Mouse (Mus musculus): ENCODE results near the gene Spred2. TPM values are rescaled to one million over a fixed set of nuclear protein-coding genes. Genes with fewer than 3 reads are reported as not detected.

The Spred2 gene
- total and polyA plus RNA-seq, 3 experiments = 8.9 to 76.1 (median 33.6) TPM

DNA sequence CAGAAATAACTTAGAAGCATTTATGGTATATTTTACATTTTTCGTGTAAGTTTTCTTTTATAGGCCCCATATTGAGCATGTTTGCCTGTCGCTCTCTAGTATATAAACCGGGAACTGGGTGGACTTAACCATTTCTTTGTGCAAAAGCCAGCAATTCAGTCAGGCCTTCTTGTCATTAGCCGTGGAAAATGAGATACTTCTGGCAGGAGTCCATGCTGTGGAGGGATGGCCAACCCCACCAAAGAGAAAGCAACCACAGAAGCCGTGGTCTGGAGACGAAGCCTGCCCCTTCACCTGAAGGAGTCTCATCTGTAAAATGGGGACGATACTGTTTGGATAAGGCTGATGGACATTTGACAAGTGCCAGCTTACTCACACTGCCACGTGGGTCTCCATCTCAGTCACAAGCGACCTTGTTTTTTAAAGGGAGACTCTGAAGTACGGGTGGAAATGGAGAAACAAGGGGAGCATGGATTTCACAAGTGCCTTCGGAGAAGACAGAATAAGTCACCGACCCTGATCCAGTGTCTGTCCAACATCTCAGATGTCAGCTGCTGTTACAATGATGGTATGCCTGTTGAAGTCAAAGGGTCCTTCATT lies 37.7 kb downstream of the Spred2 start:
- Histone ChIP-seq H3K36me3 (replicated peaks) (peaks cover 76% of the 10 kb centered on the region), H3K9me3 (replicated peaks) (no peaks in the 10 kb centered on the region), H3K27me3 (ENCODE audit: insufficient read depth, low read length) (no peaks in the 10 kb centered on the region), H3K4me1 (ENCODE audit: insufficient read depth, low read depth, low read length) (peaks cover 34% of the 10 kb centered on the region), H3K4me3 (ENCODE audit: low read depth, low read length) (no peak overlapping the region)
- TF ChIP-seq TAL1 (conservative IDR thresholded peaks at IDR 0.05; ENCODE audit: low read depth, low read length) = no peak
- DNase-seq (ENCODE audit: low spot score) = no peak
- ATAC-seq (ENCODE audit: extremely low read depth, insufficient number of reproducible peaks, low FRiP score, poor library complexity, severe bottlenecking) = no peak

DNA sequence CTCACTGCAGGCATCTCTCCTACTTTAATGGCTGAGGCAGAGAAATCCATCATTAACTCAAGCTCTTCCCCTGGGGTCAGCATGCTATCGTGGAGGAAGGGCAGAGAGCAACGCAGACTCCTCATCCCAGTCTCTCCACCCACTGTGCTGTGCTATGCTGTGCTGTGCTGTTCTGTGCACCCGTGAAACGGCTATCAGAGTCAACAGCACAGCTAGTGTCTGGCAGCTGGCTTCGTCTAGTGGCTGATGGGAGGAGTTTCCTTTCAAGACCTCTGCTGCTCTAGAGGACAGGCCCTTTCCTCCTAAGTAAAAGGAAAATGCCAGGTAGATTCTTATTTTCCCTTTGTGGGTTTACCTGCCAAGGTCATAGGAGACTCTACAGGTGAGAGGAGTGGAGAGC lies 38.6 kb downstream of the Spred2 start:
- TF ChIP-seq CTCF (IDR thresholded peaks at IDR 0.05; ENCODE audit: low read depth, low read length) (no peak), TAL1 (conservative IDR thresholded peaks at IDR 0.05; ENCODE audit: low read depth, low read length) (no peak), GATA2 (IDR thresholded peaks at IDR 0.05; ENCODE audit: borderline replicate concordance, low read depth, low read length) (no peak), GATA1 (IDR thresholded peaks at IDR 0.05; ENCODE audit: borderline replicate concordance, low read length) (no peak)
- DNase-seq (ENCODE audit: low spot score) (no peak), ATAC-seq (ENCODE audit: extremely low read depth, insufficient number of reproducible peaks, low FRiP score, poor library complexity, severe bottlenecking) (peak; percentile 59)
- Histone ChIP-seq H3K27me3 (ENCODE audit: insufficient read depth, low read length) (no peaks in the 10 kb centered on the region), H3K4me3 (ENCODE audit: low read depth, low read length) (no peak overlapping the region), H3K36me3 (replicated peaks) (peaks cover 75% of the 10 kb centered on the region), H3K4me1 (ENCODE audit: insufficient read depth, low read depth, low read length) (peaks cover 31% of the 10 kb centered on the region), H3K9me3 (replicated peaks) (no peaks in the 10 kb centered on the region)

DNA sequence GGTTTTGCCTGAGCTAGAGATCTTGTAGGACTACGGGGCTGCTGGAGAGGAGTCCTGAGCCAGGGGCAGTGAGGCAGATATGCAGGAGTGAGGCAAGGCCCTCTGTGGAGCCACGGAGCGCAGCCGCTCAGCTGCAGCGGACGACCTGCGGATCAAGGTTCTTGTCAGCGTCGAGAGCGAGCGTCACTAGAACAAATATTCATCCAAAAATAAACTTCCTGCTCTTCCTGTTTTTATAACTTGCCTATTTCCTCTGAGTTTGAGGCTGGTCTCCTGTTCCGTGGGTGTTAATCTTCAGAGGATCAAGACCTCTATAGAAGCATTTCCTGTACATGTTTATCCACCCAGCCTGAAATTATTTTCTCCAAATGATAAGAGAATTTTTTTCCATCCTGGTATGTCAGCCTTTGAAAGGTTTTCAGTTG lies 39.6 kb downstream of the Spred2 start:
- Histone ChIP-seq H3K4me1 (ENCODE audit: insufficient read depth, low read depth, low read length) (peaks cover 31% of the 10 kb centered on the region), H3K36me3 (replicated peaks) (peaks cover 81% of the 10 kb centered on the region), H3K4me3 (ENCODE audit: low read depth, low read length) (no peak overlapping the region), H3K9me3 (replicated peaks) (no peaks in the 10 kb centered on the region), H3K27me3 (ENCODE audit: insufficient read depth, low read length) (no peaks in the 10 kb centered on the region)
- no peak for TF ChIP-seq GATA2 (IDR thresholded peaks at IDR 0.05; ENCODE audit: borderline replicate concordance, low read depth, low read length)
- TF ChIP-seq CTCF (IDR thresholded peaks at IDR 0.05; ENCODE audit: low read depth, low read length) = no peak
- no peak for TF ChIP-seq TAL1 (conservative IDR thresholded peaks at IDR 0.05; ENCODE audit: low read depth, low read length)
- no peak for TF ChIP-seq POLR2AphosphoS5 (IDR thresholded peaks at IDR 0.05; ENCODE audit: insufficient replicate concordance, low read depth, low read length)
- TF ChIP-seq GATA1 (IDR thresholded peaks at IDR 0.05; ENCODE audit: borderline replicate concordance, low read length) = no peak
- no peak for DNase-seq (ENCODE audit: low spot score)
- ATAC-seq (ENCODE audit: extremely low read depth, insufficient number of reproducible peaks, low FRiP score, poor library complexity, severe bottlenecking) = no peak

DNA sequence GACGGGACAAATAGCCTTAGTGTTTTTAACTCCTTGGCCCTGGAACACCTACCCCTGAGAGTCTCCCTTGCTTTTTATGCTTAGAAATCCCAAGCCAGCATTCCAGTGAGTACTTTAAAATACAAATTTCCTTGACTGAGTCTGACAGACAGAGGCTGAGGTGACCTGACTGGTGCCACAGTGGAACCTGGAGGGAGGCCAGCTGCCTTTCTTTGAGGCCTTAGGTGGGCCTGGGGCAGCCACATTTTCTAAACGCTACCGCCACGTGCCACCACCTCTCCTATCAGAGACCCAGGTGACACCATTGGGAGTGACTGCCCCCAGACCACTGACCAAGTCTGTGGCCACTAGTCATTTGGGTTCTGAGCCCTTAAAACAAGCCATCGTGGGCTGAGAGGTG lies 40.2 kb downstream of the Spred2 start:
- ATAC-seq (ENCODE audit: extremely low read depth, insufficient number of reproducible peaks, low FRiP score, poor library complexity, severe bottlenecking) = no peak
- no peak overlapping the region for H3K4me3 ChIP-seq (ENCODE audit: low read depth, low read length)
- DNase-seq (ENCODE audit: low spot score) = no peak
- peaks cover 31% of the 10 kb centered on the region for H3K4me1 ChIP-seq (ENCODE audit: insufficient read depth, low read depth, low read length)
- TF ChIP-seq TAL1 (conservative IDR thresholded peaks at IDR 0.05; ENCODE audit: low read depth, low read length) (no peak), GATA1 (IDR thresholded peaks at IDR 0.05; ENCODE audit: borderline replicate concordance, low read length) (no peak), GATA2 (IDR thresholded peaks at IDR 0.05; ENCODE audit: borderline replicate concordance, low read depth, low read length) (no peak), CTCF (IDR thresholded peaks at IDR 0.05; ENCODE audit: low read depth, low read length) (no peak), POLR2AphosphoS5 (IDR thresholded peaks at IDR 0.05; ENCODE audit: insufficient replicate concordance, low read depth, low read length) (no peak)
- H3K9me3 ChIP-seq (replicated peaks) = no peaks in the 10 kb centered on the region
- H3K36me3 ChIP-seq (replicated peaks) = peaks cover 84% of the 10 kb centered on the region
- no peaks in the 10 kb centered on the region for H3K27me3 ChIP-seq (ENCODE audit: insufficient read depth, low read length)

DNA sequence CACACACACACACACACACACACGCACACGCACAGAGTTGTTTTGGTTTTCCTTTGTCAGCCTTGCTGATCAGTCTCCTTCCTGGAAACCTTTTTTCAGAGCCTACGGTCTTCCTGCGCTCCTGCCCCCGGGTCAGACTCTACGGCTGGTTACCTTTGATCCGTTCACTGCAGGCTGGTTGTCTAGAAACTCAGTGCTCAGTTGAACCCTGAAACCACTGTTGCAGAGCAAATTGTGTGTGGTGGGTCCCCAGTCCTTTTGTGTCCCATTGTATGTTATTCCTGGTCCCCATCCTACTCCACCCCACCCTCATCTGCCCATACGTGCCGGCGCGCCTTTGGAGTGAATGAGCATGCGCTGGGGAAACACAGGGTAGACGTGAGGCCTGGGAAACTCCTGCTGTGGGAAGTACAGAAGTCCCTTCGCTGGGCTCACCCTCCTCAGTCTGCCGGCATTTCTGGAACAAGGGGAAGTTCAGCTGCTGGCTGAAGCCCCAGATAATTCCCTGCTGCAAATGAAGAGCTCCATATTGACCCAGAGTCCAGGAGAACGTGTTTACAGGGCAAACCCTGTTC lies 40.9 kb downstream of the Spred2 start:
- no peak for ATAC-seq (ENCODE audit: extremely low read depth, insufficient number of reproducible peaks, low FRiP score, poor library complexity, severe bottlenecking)
- DNase-seq (ENCODE audit: low spot score) = no peak
- Histone ChIP-seq H3K4me3 (ENCODE audit: low read depth, low read length) (no peak overlapping the region), H3K9me3 (replicated peaks) (no peaks in the 10 kb centered on the region), H3K27me3 (ENCODE audit: insufficient read depth, low read length) (no peaks in the 10 kb centered on the region), H3K4me1 (ENCODE audit: insufficient read depth, low read depth, low read length) (peaks cover 31% of the 10 kb centered on the region), H3K36me3 (replicated peaks) (peaks cover 87% of the 10 kb centered on the region)
- TF ChIP-seq POLR2AphosphoS5 (IDR thresholded peaks at IDR 0.05; ENCODE audit: insufficient replicate concordance, low read depth, low read length) (no peak), CTCF (IDR thresholded peaks at IDR 0.05; ENCODE audit: low read depth, low read length) (no peak), TAL1 (conservative IDR thresholded peaks at IDR 0.05; ENCODE audit: low read depth, low read length) (no peak), GATA2 (IDR thresholded peaks at IDR 0.05; ENCODE audit: borderline replicate concordance, low read depth, low read length) (no peak), GATA1 (IDR thresholded peaks at IDR 0.05; ENCODE audit: borderline replicate concordance, low read length) (no peak)

DNA sequence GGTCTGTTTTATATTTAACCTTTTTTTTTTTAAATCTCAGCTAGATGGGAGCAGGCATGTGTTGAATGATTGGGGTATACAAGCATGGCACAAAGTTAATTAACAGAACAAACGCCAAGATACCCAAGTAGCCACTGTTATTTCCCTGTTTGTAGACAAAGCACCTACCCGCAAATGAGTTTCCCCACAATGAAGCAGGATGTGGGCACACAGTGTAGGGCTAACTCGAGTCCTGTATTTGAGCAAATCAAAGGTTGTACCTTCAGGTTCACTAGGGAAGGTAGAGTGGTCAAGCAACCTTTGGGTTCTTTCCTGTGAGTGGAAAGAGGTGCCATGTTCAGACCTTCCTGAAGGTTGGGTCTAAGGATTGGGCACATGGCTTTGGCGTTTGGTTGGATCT lies 41.5 kb downstream of the Spred2 start:
- H3K9me3 ChIP-seq (replicated peaks) = no peaks in the 10 kb centered on the region
- H3K4me3 ChIP-seq (ENCODE audit: low read depth, low read length) = no peak overlapping the region
- peaks cover 32% of the 10 kb centered on the region for H3K4me1 ChIP-seq (ENCODE audit: insufficient read depth, low read depth, low read length)
- H3K36me3 ChIP-seq (replicated peaks) = peaks cover 88% of the 10 kb centered on the region
- no peak for ATAC-seq (ENCODE audit: extremely low read depth, insufficient number of reproducible peaks, low FRiP score, poor library complexity, severe bottlenecking)
- no peaks in the 10 kb centered on the region for H3K27me3 ChIP-seq (ENCODE audit: insufficient read depth, low read length)
- no peak for TF ChIP-seq POLR2AphosphoS5 (IDR thresholded peaks at IDR 0.05; ENCODE audit: insufficient replicate concordance, low read depth, low read length)
- no peak for TF ChIP-seq GATA1 (IDR thresholded peaks at IDR 0.05; ENCODE audit: borderline replicate concordance, low read length)
- TF ChIP-seq CTCF (IDR thresholded peaks at IDR 0.05; ENCODE audit: low read depth, low read length) = no peak
- TF ChIP-seq GATA2 (IDR thresholded peaks at IDR 0.05; ENCODE audit: borderline replicate concordance, low read depth, low read length) = no peak
- TF ChIP-seq TAL1 (conservative IDR thresholded peaks at IDR 0.05; ENCODE audit: low read depth, low read length) = no peak
- DNase-seq (ENCODE audit: low spot score) = no peak

All from G1E (cell line).